Mouse (Mus musculus) layer of hippocampus, adult 9-11 months (tissue): ENCODE results near the gene Dapl1.

Experiments
- DNase-seq: peaks from one replicate; pipeline ENCODE4 v3.0.0; 2022

The Dapl1 gene

GRCm38 (mm10) chr2:59541121-59541887 is 56.9 kb downstream of the Dapl1 start:
- peak; percentile 71 for DNase-seq

GRCm38 (mm10) chr2:59543543-59544065 is 59.2 kb downstream of the Dapl1 start:
- no peak for DNase-seq

GRCm38 (mm10) chr2:59544237-59544909 is 59.9 kb downstream of the Dapl1 start:
- DNase-seq = no peak

- DNase-seq = no peak
Observed at GRCm38 (mm10) chr2:59545001-59545400, 60.5 kb downstream of the Dapl1 start.

- DNase-seq = no peak
Observed at GRCm38 (mm10) chr2:59547369-59548099, 63.1 kb downstream of the Dapl1 start.

- DNase-seq = no peak
Observed at GRCm38 (mm10) chr2:59552784-59553183, 68.3 kb downstream of the Dapl1 start.

GRCm38 (mm10) chr2:59554373-59554940 is 70.0 kb downstream of the Dapl1 start:
- DNase-seq = no peak
